Mouse (Mus musculus) liver, adult 2 months (tissue): Measurements from ENCODE around the gene Klrb1f. TPM values are rescaled to one million over a fixed set of nuclear protein-coding genes. Genes with fewer than 3 reads are reported as not detected.

Source experiments
- DNase-seq: peaks from one replicate; pipeline ENCODE4 v3.0.0-alpha.2; 2011; ENCODE audit warnings: low read depth, low spot score; ENCODE audit errors: extremely low read depth
- H3K27ac ChIP-seq: fragments of 200-500 bp; replicated peaks from 2 replicates; pipeline ENCODE4 v1.5.1; 2012; ENCODE audit warnings: low read depth, mild to moderate bottlenecking, control low read depth, inconsistent platforms, low read length; ENCODE audit not compliant: insufficient read depth
- H3K27me3 ChIP-seq: fragments of 200-500 bp; 2 replicates; pipeline ENCODE4 v1.6.1; 2012; ENCODE audit warnings: mild to moderate bottlenecking, moderate library complexity, low read length, inconsistent platforms; ENCODE audit not compliant: control insufficient read depth, insufficient read depth
- H3K36me3 ChIP-seq: fragments of 200-500 bp; 2 replicates; pipeline ENCODE4 v1.6.1; 2012; ENCODE audit warnings: low read length, inconsistent platforms; ENCODE audit not compliant: control insufficient read depth, insufficient read depth
- H3K4me1 ChIP-seq: fragments of 200-500 bp; 2 replicates; pipeline ENCODE4 v1.6.1; 2011; ENCODE audit warnings: low read length; ENCODE audit not compliant: control insufficient read depth, insufficient read depth
- H3K4me3 ChIP-seq: fragments of 200-500 bp; 2 replicates; pipeline ENCODE4 v1.5.1; 2011; ENCODE audit warnings: low read depth, mild to moderate bottlenecking, control low read depth, low read length, moderate library complexity; ENCODE audit not compliant: insufficient read depth
- H3K79me2 ChIP-seq: fragments of 200-500 bp; 2 replicates; pipeline ENCODE4 v1.6.1; 2012; ENCODE audit warnings: inconsistent platforms, mild to moderate bottlenecking, low read length, moderate library complexity; ENCODE audit not compliant: control insufficient read depth, insufficient read depth
- H3K9ac ChIP-seq: fragments of 200-500 bp; 2 replicates; pipeline ENCODE4 v1.6.1; 2012; ENCODE audit warnings: low read depth, mild to moderate bottlenecking, control low read depth, inconsistent platforms, low read length
- CTCF ChIP-seq: fragments of 200-500 bp; IDR thresholded peaks from 2 replicates; pipeline ENCODE4 v1.5.1; 2011; ENCODE audit warnings: low read depth, low read length, control low read depth
- POLR2A ChIP-seq: fragments of 200-500 bp; IDR thresholded peaks from 2 replicates; pipeline ENCODE4 v1.6.1; 2011; ENCODE audit warnings: low read length, control low read depth; ENCODE audit not compliant: insufficient read depth; ENCODE audit errors: extremely low read depth
- WGBS: fragments of 180-500 bp; shearing (Covaris S2); methylation state at CpG from one replicate; pipeline ENCODE4 v1.1.7; 2018; 5-methylcytosine and 5-hydroxymethylcytosine counted together
- polyA plus RNA-seq: library from polyadenylated mRNA; depleted of rRNA; stranded (reverse); fragments of >200 nt; gene quantifications from 2 replicates; pipeline ENCODE4 v1.2.3, GENCODE M21; 2012; rRNA removed
- total RNA-seq: library from RNA; depleted of rRNA; stranded (reverse); fragments of >200 nt; gene quantifications from 2 replicates; pipeline ENCODE4 v1.2.3, GENCODE M21; 2014; rRNA removed

Klrb1f gene
- total and polyA plus RNA-seq, 2 experiments = not detected

- Histone ChIP-seq H3K9ac (no peak overlapping the region), H3K4me3 (no peak overlapping the region), H3K36me3 (no peaks in the 10 kb centered on the region), H3K79me2 (no peaks in the 10 kb centered on the region), H3K4me1 (peaks cover 4% of the 10 kb centered on the region), H3K27me3 (no peaks in the 10 kb centered on the region), H3K27ac (no peak overlapping the region)
- WGBS = 91% methylated on average over 1 of the region's 1 CpGs
- DNase-seq = no peak
- no peak for TF ChIP-seq CTCF
- TF ChIP-seq POLR2A = no peak
Observed at GRCm38 (mm10) chr6:129101604-129102003, 55.9 kb downstream of the Klrb1f start.

DNA sequence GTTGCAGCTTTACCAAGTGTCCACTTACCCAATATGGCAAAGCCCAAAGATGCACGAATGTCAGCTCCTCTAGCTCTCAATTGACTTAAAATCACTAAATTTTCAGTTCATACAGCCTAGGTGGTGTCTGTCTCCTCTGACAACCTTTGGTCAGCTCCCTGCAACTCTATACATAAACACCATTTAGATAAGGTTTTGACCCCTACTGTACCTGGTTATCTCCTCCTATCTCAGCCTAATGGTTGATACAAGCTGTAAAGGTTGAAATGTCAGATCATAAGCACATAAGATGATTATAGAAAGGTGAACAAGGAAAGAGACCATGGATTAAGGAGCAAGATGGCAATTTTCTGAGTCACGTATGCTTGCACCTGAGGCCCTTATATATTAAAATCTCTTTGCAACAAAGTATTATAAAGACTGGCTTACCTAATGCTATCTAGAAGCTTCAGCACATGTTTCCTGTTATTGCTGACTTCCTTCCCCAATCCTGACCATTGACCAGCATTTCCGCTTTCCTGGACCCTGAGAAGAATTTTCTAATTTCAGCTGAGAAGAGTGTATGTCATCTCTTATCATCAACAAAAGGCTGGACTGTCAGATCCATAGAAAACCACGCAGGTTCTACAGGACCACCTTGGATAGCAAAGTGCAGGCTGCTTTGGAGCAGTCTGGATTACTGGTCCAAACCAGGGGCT, 57.3 kb downstream of the Klrb1f start:
- peak; percentile 17 for DNase-seq
- no peaks in the 10 kb centered on the region for H3K27me3 ChIP-seq
- H3K79me2 ChIP-seq = no peaks in the 10 kb centered on the region
- H3K9ac ChIP-seq = no peak overlapping the region
- H3K4me3 ChIP-seq = no peak overlapping the region
- WGBS = 84% methylated on average over 4 of the region's 4 CpGs
- no peaks in the 10 kb centered on the region for H3K36me3 ChIP-seq
- no peak for TF ChIP-seq POLR2A
- TF ChIP-seq CTCF = no peak
- peak overlapping the region; percentile 68 for H3K27ac ChIP-seq
- peaks cover 3% of the 10 kb centered on the region for H3K4me1 ChIP-seq

Other genes starting within 250 kb of the Klrb1f start
- 0.37 TPM in 1 of 2 replicates, not detected in the other for gene Gm44511, start 219.6 kb upstream of the Klrb1f start, total RNA-seq
- not detected in 2 replicates for gene Gm44511, start 219.6 kb upstream of the Klrb1f start, polyA plus RNA-seq
- gene Klrb1b, start 219.6 kb upstream of the Klrb1f start, total RNA-seq = 0.07 and 0.09 TPM in 2 replicates
- gene Klrb1b, start 219.6 kb upstream of the Klrb1f start, polyA plus RNA-seq = not detected in 2 replicates
- gene Clec2i, start 158.3 kb upstream of the Klrb1f start, total RNA-seq = 0.60 and 0.65 TPM in 2 replicates
- gene Clec2i, start 158.3 kb upstream of the Klrb1f start, polyA plus RNA-seq = 0.07 and 0.10 TPM in 2 replicates
- 1.1 and 3.3 TPM in 2 replicates for gene BC035044, start 154.8 kb upstream of the Klrb1f start, total RNA-seq
- gene BC035044, start 154.8 kb upstream of the Klrb1f start, polyA plus RNA-seq = 0.15 and 0.31 TPM in 2 replicates
- gene Clec2g, start 111.5 kb upstream of the Klrb1f start, total RNA-seq = 0.20 TPM in 1 of 2 replicates, not detected in the other
- not detected in 2 replicates for gene Clec2g, start 111.5 kb upstream of the Klrb1f start, polyA plus RNA-seq
- gene Clec2e, start 55.0 kb downstream of the Klrb1f start, total RNA-seq = not detected in 2 replicates
- 0.06 TPM in 1 of 2 replicates, not detected in the other for gene Clec2e, start 55.0 kb downstream of the Klrb1f start, polyA plus RNA-seq
- 521 and 532 TPM in 2 replicates for gene Clec2d, start 134.7 kb downstream of the Klrb1f start, total RNA-seq
- gene Clec2d, start 134.7 kb downstream of the Klrb1f start, polyA plus RNA-seq = 124 and 141 TPM in 2 replicates
- gene Cd69, start 229.5 kb downstream of the Klrb1f start, total RNA-seq = 0.74 and 1.1 TPM in 2 replicates
- gene Cd69, start 229.5 kb downstream of the Klrb1f start, polyA plus RNA-seq = 0.15 TPM in 1 of 2 replicates, not detected in the other